Mouse (Mus musculus) heart, postnatal 0 days (tissue): ENCODE measurements around the gene Ceacam13. TPM values are rescaled to one million over a fixed set of nuclear protein-coding genes. Genes with fewer than 3 reads are reported as not detected.
"Not testable (repeated sequence)": the region's sequence is repeated elsewhere in the genome, so short reads cannot be mapped to it uniquely, and the experiment has no call there.

Source experiments
- ATAC-seq: fragments of 200-750 bp; cut with Nextera tagmentation; 2 replicates; pipeline ENCODE4 v1.8.0; 2017; ENCODE audit warnings: low read depth, moderate number of reproducible peaks, moderate library complexity; ENCODE audit not compliant: insufficient read depth
- DNase-seq: peaks from one replicate; pipeline ENCODE4 v3.0.0-alpha.2; 2016; ENCODE audit warnings: low spot score
- H3K27ac ChIP-seq: fragments of 300-500 bp; sonication (generic); 2 replicates; pipeline ENCODE4 v1.5.1; 2014; ENCODE audit warnings: low read depth, mild to moderate bottlenecking
- H3K27me3 ChIP-seq: fragments of 300-500 bp; sonication (generic); 2 replicates; pipeline ENCODE4 v1.6.1; 2014; ENCODE audit warnings: low read length, mixed read lengths; ENCODE audit not compliant: control insufficient read depth, insufficient read depth
- H3K36me3 ChIP-seq: fragments of 300-500 bp; sonication (generic); replicated peaks from 2 replicates; pipeline ENCODE4 v1.6.1; 2014; ENCODE audit warnings: low read length, mixed read lengths; ENCODE audit not compliant: control insufficient read depth, insufficient read depth
- H3K4me1 ChIP-seq: fragments of 300-500 bp; sonication (generic); 2 replicates; pipeline ENCODE4 v1.6.1; 2014; ENCODE audit warnings: antibody characterized with exemption; ENCODE audit not compliant: control insufficient read depth, insufficient read depth
- H3K4me2 ChIP-seq: fragments of 300-500 bp; sonication (generic); 2 replicates; pipeline ENCODE4 v1.6.1; 2014; ENCODE audit warnings: low read depth, mild to moderate bottlenecking, low read length, moderate library complexity
- H3K4me3 ChIP-seq: fragments of 300-500 bp; sonication (generic); 2 replicates; pipeline ENCODE4 v1.5.1; 2014; ENCODE audit warnings: low read depth, low read length
- H3K9ac ChIP-seq: fragments of 300-500 bp; sonication (generic); replicated peaks from 2 replicates; pipeline ENCODE4 v1.6.1; 2014; ENCODE audit warnings: low read depth, low read length, mixed read lengths
- H3K9me3 ChIP-seq: fragments of 300-500 bp; sonication (generic); replicated peaks from 2 replicates; pipeline ENCODE4 v1.6.1; 2016; ENCODE audit warnings: low read length; ENCODE audit not compliant: control insufficient read depth
- CTCF ChIP-seq: IDR thresholded peaks from 2 replicates; pipeline ENCODE4 v1.5.1; 2016; ENCODE audit warnings: antibody characterized with exemption, control low read depth, low read depth
- EP300 ChIP-seq: IDR thresholded peaks from 2 replicates; pipeline ENCODE4 v1.6.1; 2016; ENCODE audit warnings: antibody characterized with exemption, low read depth
- WGBS: fragments of 180-500 bp; shearing (Covaris S2); extraction: QIAGEN DNeasy Blood & Tissue Kit; methylation state at CpG from one replicate; pipeline ENCODE4 v1.1.7; 2014; 5-methylcytosine and 5-hydroxymethylcytosine counted together
- microRNA-seq: library from miRNA; unstranded; fragments of <30 nt; microRNA quantifications from one replicate; pipeline ENCODE4, GENCODE M21; 2016
- polyA plus RNA-seq: library from polyadenylated mRNA; unstranded; fragments of >200 nt; fragmentation: Nextera tagmentation; extraction: Ambion mirVana; gene quantifications from 2 replicates; pipeline ENCODE4 v1.2.1, GENCODE M21; 2015
- total RNA-seq: library from RNA; depleted of rRNA; stranded (reverse); fragments of >200 nt; gene quantifications from 2 replicates; pipeline ENCODE4 v1.2.3, GENCODE M21; 2014; ENCODE audit warnings: low replicate concordance; rRNA removed

Ceacam13 gene
- not detected in 2 replicates for total RNA-seq
- polyA plus RNA-seq: not detected in 2 replicates

GRCm38 (mm10) chr7:18009589-18009988 lies at the start of gene Ceacam13:
TSS of gene Ceacam13 (plus strand) at chr7:18009889.
- ATAC-seq (no peak), DNase-seq (no peak)
- WGBS: 57% methylated on average over 4 of the region's 4 CpGs
- peaks cover 27% of the 10 kb centered on the region for H3K9me3 ChIP-seq
- H3K9ac ChIP-seq: no peak within 1 kb of the TSS
- TF ChIP-seq CTCF: no peak
- TF ChIP-seq EP300: no peak
- H3K36me3 ChIP-seq: no peaks in the 10 kb centered on the region
- no peak within 1 kb of the TSS for H3K4me2 ChIP-seq
- H3K27ac ChIP-seq: no peak within 1 kb of the TSS
- H3K27me3 ChIP-seq: no peaks in the 10 kb centered on the region
- H3K4me1 ChIP-seq: no peaks in the 10 kb centered on the region
- no peak within 1 kb of the TSS for H3K4me3 ChIP-seq

DNA sequence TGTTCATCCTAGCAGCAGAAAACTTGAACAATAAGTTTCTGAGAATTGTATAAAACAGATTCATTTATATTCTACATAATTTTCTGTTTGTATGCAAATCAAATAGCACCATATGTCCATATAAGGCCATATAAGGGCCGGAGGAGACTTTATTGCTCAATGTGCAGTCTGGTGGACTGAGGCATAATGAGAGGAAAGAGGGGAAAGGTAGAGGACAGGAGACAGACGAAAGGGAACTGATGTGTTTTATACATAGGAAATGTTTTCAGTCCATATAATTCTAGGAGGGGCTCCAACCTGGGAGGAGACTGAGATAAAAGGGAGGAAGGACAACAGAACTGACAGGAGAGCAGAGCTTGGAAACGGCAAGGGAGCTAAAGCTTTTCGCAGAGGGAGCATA lies 37.9 kb upstream of the Ceacam13 start, which contains the start of gene Ceacam11:
Ceacam11 (plus strand) TSS at position 301 of the 400 bp plus-strand sequence.
- no peak within 1 kb of the TSS for H3K4me3 ChIP-seq
- no peak within 1 kb of the TSS for H3K9ac ChIP-seq
- 56% methylated on average over 4 of the region's 4 CpGs for WGBS
- H3K9me3 ChIP-seq: peaks cover 31% of the 10 kb centered on the region
- H3K27ac ChIP-seq: no peak within 1 kb of the TSS
- H3K4me2 ChIP-seq: no peak within 1 kb of the TSS
- no peak for TF ChIP-seq CTCF
- TF ChIP-seq EP300: no peak
- no peaks in the 10 kb centered on the region for H3K4me1 ChIP-seq
- no peak for DNase-seq
- no peaks in the 10 kb centered on the region for H3K36me3 ChIP-seq
- no peak for ATAC-seq
- no peaks in the 10 kb centered on the region for H3K27me3 ChIP-seq

DNA sequence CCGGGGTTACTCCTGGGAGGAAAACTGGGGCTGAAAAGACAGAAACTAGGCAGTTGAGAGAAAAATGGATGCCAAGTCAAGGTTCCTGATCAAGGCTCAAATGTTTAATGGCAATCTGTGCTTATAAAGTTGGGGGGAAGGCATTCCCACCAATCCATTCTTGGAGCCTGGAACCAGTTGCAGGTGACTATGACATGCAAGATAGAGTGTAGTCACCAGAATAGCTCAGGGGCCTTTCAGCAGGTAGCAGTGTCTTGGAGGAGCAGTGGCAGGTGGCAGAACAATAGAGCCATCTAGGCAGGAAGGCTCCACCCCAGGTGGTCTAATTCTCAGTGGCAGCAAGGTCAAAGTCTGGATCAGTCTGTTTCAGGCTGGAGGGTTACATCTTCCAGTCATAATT lies 8.6 kb upstream of the Ceacam13 start:
- H3K27me3 ChIP-seq, H3K4me2 ChIP-seq, H3K4me1 ChIP-seq, H3K27ac ChIP-seq, DNase-seq, H3K4me3 ChIP-seq, H3K36me3 ChIP-seq, H3K9ac ChIP-seq, ATAC-seq: not testable (repeated sequence)
- peaks cover 14% of the 10 kb centered on the region for H3K9me3 ChIP-seq
- 69% methylated on average over 1 of the region's 1 CpGs for WGBS

DNA sequence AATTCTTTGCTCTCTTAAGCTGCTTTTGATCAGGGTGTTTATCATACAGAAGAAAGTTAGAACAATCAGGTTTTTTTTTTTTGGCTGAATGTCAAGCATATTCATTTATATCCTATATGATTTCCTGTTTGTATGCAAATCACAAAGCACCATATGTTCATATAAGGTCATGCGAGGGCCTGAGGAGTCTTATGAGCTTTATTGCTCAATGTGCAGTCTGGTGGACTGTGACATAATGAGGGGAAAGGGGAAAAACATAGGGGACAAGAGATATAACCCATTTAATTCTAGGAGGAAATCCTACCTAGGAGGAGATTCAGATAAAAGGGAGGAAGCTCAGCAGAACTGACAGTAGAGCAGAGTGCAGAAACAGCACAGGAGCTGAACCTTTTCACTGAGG lies 55.9 kb downstream of the Ceacam13 start, which contains the start of gene Ceacam12:
Ceacam12 (plus strand) TSS at position 301 of the 400 bp plus-strand sequence.
- Histone ChIP-seq H3K27ac (no peak within 1 kb of the TSS), H3K4me2 (no peak within 1 kb of the TSS), H3K27me3 (no peaks in the 10 kb centered on the region), H3K36me3 (no peaks in the 10 kb centered on the region), H3K9ac (no peak within 1 kb of the TSS), H3K9me3 (peaks cover 27% of the 10 kb centered on the region; the same call in 1 of the 2 replicates), H3K4me1 (no peaks in the 10 kb centered on the region), H3K4me3 (no peak within 1 kb of the TSS)
- WGBS: 43% methylated on average over 1 of the region's 1 CpGs
- no peak for TF ChIP-seq EP300
- no peak for TF ChIP-seq CTCF
- DNase-seq (no peak), ATAC-seq (no peak)

Small RNA genes lying within 50 kb of the gene (microRNA-seq; reads per million reads assigned to microRNA genes)
- not detected for gene Gm22414

Other genes with a start within 250 kb of the Ceacam13 start
- not detected in 2 replicates for gene Ceacam14, start 197.3 kb upstream of the Ceacam13 start, total RNA-seq
- gene Ceacam14, start 197.3 kb upstream of the Ceacam13 start, polyA plus RNA-seq: not detected in 2 replicates
- gene Gm5155, start 138.1 kb upstream of the Ceacam13 start, total RNA-seq: not detected in 2 replicates
- gene Gm5155, start 138.1 kb upstream of the Ceacam13 start, polyA plus RNA-seq: not detected in 2 replicates
- gene Ceacam11, start 37.8 kb upstream of the Ceacam13 start, total RNA-seq: not detected in 2 replicates
- gene Ceacam11, start 37.8 kb upstream of the Ceacam13 start, polyA plus RNA-seq: not detected in 2 replicates
- gene Ceacam12, start 56.0 kb downstream of the Ceacam13 start, total RNA-seq: not detected in 2 replicates
- not detected in 2 replicates for gene Ceacam12, start 56.0 kb downstream of the Ceacam13 start, polyA plus RNA-seq
- not detected in 2 replicates for gene Igfl3, start 166.6 kb downstream of the Ceacam13 start, total RNA-seq
- gene Igfl3, start 166.6 kb downstream of the Ceacam13 start, polyA plus RNA-seq: not detected in 2 replicates
- not detected in 2 replicates for gene Mill1, start 235.5 kb downstream of the Ceacam13 start, total RNA-seq
- not detected in 2 replicates for gene Mill1, start 235.5 kb downstream of the Ceacam13 start, polyA plus RNA-seq